Mouse (Mus musculus) kidney, adult 8-10 months (tissue): ENCODE measurements around the gene Dennd1b.

Experiments
- DNase-seq, 2 experiments: peaks; one replicate each; pipeline ENCODE4 v3.0.0; 2022

Gene Dennd1b

GRCm38 (mm10) chr1:138963868-138964458, 728 bp downstream of the Dennd1b start:
- DNase-seq = peak in 1 of 2 experiments; percentile 21

- DNase-seq = no peak
These were observed 1.8 kb downstream of the Dennd1b start for GRCm38 (mm10) chr1:138965069-138965468.

GRCm38 (mm10) chr1:138965511-138965910, 2.3 kb downstream of the Dennd1b start:
- no peak for DNase-seq

- DNase-seq = no peak
These were observed 4.2 kb downstream of the Dennd1b start for GRCm38 (mm10) chr1:138967450-138967849.

GRCm38 (mm10) chr1:138970053-138970452, 6.8 kb downstream of the Dennd1b start:
- no peak for DNase-seq

- DNase-seq = no peak
These were observed 10.4 kb downstream of the Dennd1b start for GRCm38 (mm10) chr1:138973541-138974224.

GRCm38 (mm10) chr1:138974836-138975235, 11.6 kb downstream of the Dennd1b start:
- no peak for DNase-seq

GRCm38 (mm10) chr1:138975945-138976344, 12.7 kb downstream of the Dennd1b start:
- no peak for DNase-seq

GRCm38 (mm10) chr1:138982203-138982602, 19.0 kb downstream of the Dennd1b start:
- peak in 1 of 2 experiments; percentile 9 for DNase-seq

- no peak for DNase-seq
These were observed 19.4 kb downstream of the Dennd1b start for GRCm38 (mm10) chr1:138982611-138983010.

GRCm38 (mm10) chr1:138983064-138983463, 19.8 kb downstream of the Dennd1b start:
- no peak for DNase-seq

GRCm38 (mm10) chr1:138983465-138983864, 20.2 kb downstream of the Dennd1b start:
- DNase-seq = no peak

GRCm38 (mm10) chr1:138984161-138984560, 20.9 kb downstream of the Dennd1b start:
- DNase-seq = no peak

- DNase-seq = peak; percentile 19 to 53
These were observed 29.3 kb downstream of the Dennd1b start for GRCm38 (mm10) chr1:138992384-138993138.

- no peak for DNase-seq
These were observed 32.6 kb downstream of the Dennd1b start for GRCm38 (mm10) chr1:138995621-138996380.

- DNase-seq = no peak
These were observed 33.4 kb downstream of the Dennd1b start for GRCm38 (mm10) chr1:138996663-138997062.

GRCm38 (mm10) chr1:139000675-139001379, 37.6 kb downstream of the Dennd1b start:
- DNase-seq = no peak

- DNase-seq = no peak
These were observed 40.3 kb downstream of the Dennd1b start for GRCm38 (mm10) chr1:139003503-139003902.

GRCm38 (mm10) chr1:139006000-139006399, 42.8 kb downstream of the Dennd1b start:
- DNase-seq = no peak

GRCm38 (mm10) chr1:139007475-139007874, 44.2 kb downstream of the Dennd1b start:
- DNase-seq = no peak

- no peak for DNase-seq
These were observed 52.0 kb downstream of the Dennd1b start for GRCm38 (mm10) chr1:139015118-139015788.

GRCm38 (mm10) chr1:139021298-139021697, 58.1 kb downstream of the Dennd1b start:
- DNase-seq = no peak
